Mouse (Mus musculus) CD4-positive, CD25-positive, alpha-beta regulatory T cell, adult 4 months (primary cell): Measurements from ENCODE around the gene Dennd2d. TPM values are rescaled to one million over a fixed set of nuclear protein-coding genes. Genes with fewer than 3 reads are reported as not detected.

Source experiments
- ATAC-seq: one replicate; pipeline ENCODE4 v1.8.0; 2017
- polyA plus RNA-seq, 2 experiments: library from polyadenylated mRNA; unstranded; fragments of 100-300 nt; shearing (Covaris generic); gene quantifications; one replicate each; pipeline ENCODE4 v1.2.1; 2017

The Dennd2d gene
- polyA plus RNA-seq, 2 experiments from 2014 or later: 189 to 222 TPM

DNA sequence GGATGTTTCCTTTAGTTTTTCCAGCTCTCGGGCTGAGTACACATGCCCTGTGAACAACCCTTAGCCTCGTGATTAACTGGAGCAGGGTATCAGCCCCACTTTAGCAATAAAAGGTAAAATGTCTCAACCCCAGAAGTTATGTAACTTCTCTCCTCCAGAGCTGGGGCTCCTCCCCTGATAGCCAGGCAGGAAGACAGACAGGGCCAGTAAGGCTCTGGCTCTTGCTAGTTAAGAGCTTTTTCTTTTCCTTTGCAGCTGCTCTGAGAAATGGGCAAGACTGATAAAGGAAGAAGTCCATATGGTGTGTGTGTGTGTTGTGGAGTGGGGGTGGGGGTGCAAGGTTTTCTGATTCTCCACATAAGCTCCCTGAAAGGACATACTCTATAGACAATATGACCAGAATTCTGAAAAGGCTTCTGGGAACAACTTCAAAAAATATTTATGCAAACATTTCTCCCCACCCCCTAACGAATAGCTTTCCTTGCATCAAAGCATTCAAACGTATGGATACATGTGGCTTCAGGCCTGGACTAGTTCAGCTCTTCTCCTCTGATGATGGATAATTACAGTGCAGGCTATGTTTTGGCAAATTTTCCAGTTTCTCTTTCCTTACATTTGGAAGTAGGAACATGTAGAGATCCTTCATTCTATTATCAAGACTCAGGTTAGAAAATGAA lies 14.0 kb downstream of the Dennd2d start:
- ATAC-seq: peak; percentile 36

DNA sequence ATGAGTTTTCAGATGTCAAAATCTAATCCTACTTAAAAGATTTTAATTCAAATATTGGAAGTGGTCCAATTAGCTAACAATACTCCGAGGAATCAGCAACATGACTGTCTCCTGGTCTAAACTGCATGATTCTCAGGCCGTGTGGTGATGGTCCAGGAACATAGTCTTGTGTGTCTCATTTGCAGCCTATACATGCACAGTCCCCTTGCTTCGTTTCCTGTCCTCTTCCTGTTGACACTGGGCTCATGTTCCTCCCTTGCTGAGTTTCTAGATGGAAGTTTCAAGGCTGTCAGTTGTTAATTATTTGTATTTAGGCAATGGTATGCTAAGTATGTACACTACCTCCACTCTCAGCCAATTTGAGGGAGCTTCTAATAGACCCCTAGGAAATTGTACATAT lies 14.8 kb downstream of the Dennd2d start:
- peak; percentile 49 for ATAC-seq

DNA sequence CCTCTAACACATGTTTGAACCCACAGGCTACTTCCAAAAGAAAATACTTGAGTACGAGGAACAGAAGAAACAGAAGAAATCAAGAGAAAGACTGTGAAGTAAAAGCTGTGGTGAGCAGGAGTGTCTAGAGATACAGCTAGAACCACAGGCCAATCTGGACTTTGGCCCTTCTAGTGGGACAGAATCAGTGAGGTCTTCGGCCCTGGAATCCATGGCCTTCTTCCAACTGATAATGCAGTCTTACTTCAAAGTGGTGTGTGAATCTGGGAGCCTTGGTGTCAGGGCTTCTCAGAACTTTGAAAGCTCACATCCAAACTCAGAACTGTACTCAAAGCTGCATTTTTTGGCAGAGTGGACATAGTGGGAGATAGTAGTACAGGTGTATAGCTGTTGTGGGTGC lies 18.3 kb downstream of the Dennd2d start:
- ATAC-seq: no peak

DNA sequence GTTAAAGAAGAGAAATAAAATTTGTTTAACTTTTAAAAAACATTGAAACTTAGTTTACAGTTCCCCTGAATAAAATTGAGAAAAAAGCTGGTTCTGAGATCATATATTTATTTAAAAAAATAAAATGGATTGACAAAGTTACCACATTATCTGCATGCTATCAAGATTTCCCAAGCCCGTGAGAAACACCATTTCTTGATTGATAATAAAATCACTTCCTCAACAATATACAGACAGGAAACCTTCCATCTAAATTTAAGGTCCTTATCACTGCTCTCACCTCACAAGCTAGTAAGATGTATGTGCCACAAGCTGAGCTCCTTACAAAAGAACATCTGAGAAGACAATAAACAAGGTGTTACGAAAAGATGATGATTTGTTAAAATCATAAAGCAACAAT lies 20.7 kb downstream of the Dennd2d start:
- no peak for ATAC-seq

DNA sequence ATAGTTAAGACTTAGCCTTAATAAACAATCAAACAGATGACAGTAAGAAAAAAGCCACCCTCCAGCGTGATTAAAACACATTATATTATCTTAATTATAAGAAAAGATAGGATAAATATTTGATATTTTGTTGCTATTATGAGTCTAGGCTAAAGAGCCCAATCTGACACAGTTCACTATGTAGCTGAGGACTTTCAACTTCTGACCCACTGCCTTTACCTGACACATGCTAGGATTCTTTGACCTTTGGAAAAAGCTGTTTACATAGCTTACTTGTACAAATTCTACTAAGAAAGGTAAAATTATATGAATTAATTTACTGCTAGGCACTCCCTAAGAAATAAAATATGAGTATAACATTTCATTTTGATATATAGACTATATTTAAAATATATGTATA lies 28.5 kb downstream of the Dennd2d start:
- no peak for ATAC-seq

DNA sequence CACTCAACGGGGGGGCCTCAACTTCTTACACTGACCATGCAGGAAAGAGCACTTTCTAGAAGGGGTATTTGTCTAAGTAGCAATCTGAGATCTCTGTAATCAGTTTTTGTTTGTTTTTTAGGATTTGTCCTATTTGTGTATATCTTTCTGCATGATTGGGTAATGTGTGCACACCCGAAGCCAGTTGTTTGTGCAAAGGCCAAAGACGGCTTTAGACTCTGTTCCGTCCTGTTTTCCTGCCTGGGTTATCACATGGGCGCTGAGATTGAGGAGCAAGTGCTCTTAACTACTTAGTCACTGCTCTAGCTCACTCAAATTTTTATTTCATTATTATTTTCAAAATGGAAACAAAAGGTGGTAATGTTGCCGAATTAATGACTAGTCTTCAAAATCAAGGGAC lies 32.8 kb downstream of the Dennd2d start:
- ATAC-seq: no peak

DNA sequence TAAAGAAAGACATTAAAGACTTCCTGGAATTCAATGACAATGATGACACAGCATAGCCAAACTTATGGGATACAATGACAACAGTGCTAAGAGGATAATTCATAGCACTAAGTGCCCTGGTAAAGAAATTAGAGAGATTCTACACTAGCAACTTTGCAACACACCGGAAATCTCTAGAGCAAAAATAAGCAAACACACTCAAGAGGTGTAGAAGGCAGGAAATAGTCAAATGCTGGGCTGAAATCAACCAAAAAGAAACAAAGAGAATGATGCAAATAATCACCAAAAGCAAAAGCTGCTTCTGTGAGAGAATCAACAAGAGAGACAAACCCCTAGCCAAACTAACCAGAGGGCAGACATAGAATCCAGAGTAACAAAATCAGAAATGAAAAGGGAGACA lies 40.5 kb downstream of the Dennd2d start:
- ATAC-seq: peak; percentile 74

DNA sequence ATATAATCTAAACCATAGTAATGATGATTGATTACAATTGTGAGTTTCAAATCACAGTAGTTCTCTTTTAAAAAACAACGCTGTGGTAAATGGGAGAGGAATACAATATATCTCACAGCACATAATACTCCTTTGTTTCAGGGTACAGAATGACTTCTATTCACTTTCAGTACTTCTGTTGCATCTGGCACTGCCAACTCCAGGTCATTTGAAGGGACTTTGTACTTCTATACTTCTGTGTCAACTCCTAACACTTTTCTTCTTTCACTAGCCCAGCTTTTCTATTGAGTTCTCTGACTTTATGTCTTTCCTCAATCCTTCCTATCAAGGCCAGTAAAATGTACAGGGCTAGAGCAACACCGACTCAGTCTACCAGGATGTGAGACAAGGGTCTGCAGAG lies 44.2 kb downstream of the Dennd2d start:
- no peak for ATAC-seq

DNA sequence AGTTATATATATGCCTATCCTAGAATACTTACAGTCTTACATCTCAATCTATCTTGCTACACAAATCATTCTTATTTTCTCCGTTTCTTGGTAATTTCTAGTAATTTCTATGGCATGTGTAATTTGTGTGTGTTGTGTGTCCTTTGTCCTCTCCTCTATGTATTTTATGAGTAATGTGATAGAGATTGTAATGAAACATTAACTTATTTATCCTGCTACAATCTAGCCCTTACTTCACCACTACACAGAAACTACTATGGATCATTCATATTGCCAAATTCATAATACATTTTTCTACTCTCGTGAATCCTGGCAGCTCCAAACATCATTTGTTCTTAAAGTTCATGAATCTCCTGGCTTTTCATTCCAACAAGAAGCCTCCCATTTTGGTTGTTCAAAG lies 45.8 kb downstream of the Dennd2d start:
- ATAC-seq: no peak

DNA sequence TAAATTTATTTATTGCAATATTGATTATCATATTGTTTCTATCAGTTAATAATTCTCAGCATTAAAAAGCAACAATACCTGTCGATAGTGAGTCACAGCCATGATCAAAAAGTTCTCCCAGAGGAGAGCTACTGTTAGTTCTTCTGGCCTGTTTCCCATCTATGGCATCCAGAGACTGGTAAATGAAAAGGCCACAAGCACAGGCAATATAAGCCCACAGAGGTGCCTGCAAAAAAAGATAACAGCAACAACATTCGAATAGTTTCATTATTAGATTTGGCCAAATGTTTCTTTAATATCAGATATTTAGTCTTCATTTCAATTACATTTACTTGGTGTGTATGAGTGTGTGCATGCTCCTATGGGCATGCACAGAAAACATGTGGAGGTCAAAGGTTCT lies 51.1 kb downstream of the Dennd2d start:
- ATAC-seq: no peak

DNA sequence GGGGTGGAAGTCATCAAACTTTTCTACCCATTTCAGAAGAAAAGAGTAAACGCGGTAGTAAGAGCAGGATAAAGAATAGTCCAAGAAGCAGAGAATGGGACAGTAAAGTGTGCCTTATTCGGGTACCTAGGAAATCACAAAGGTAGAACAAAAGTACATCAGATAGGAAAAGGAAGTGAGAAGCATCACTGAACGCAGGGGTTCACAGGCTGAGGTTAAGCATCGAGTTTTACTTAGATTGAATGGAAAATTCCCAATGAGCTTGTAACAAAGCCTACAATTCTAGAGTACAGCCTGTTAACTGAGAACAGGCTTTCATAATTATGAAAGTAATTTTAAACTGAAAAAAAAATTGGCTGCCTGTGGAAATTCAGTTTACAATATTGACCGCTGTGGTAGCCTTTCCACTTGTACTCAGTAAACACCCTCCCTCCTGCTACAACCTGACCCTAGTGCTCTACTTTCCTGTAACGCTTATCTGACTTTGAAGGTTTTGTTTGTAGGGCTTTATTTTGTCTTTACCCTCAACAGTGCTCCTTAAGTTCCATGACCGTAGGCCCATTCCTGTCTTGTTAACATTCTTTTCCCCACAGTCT lies 62.6 kb downstream of the Dennd2d start:
- peak; percentile 7 for ATAC-seq

DNA sequence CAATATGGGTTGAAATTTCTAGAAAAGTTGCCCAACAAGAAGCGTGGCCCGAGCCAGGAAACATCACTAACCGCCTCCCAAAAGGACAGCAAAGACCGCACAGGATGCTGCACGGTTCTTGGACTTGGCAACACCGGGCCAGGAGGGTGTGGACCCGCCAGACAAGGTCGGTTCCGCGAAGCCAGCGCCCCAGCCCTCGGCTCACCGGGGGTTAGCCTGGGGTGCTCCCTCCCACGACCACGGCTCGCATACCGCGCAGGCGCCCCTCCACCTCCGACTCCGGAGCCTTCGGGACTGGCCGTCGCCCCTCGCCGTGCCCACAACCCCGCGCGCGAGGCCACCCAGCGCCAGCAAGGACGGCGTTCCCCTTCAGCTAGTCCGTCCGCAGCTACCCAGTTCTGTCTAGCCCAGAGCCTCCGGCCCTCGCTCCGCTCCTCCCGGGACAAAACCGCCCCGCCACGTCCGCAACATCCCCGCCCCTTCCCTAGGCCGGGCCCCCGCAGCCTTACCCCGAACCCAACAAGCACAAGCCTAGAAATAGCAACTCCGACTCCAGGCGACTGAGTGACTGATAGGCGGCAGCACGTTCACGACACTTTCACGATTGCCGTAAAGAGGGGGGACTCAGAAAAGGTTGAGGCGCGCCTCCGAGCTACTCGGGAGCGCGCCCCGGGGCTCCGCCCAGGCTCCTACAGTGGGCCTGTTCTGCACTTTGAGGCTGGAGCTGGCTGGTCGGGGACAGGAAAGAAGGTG lies 65.1 kb downstream of the Dennd2d start, which contains the start of the genes Dram2 and Cept1:
TSS of gene Dram2 (plus strand) at position 628 of the 753 bp plus-strand sequence.
TSS of gene Cept1 (minus strand) at position 632 of the 753 bp plus-strand sequence.
- peak; percentile 83 for ATAC-seq

DNA sequence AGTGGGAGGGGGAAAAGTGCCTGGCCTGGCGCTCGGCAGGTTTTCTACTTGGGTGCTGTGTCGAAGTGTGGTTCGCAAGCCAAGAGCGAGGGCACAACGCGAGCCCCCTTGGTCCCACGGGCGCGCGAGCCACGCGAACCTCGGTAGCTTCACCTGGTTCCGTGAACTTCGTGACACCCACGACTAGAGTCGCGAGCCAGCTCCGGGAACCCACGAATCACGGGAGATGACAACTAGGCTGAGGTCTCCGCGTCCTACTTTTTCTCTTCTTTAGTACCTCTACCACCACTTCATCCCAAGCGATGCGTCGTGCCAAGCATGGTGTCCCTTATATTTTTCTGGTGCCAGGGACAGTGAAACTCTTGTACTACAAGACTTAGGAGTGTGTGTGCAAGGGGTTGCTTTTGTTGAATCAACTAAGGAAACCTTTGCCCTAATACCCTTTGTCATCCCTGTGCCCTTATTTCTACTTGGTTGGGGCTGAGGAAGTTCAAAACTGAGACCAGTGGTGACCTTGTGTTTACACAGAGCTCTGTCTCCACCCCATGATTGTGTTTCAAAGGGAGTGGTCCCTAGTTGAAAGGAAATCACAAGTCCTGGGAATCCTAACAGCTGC lies 65.8 kb downstream of the Dennd2d start:
- ATAC-seq: no peak

DNA sequence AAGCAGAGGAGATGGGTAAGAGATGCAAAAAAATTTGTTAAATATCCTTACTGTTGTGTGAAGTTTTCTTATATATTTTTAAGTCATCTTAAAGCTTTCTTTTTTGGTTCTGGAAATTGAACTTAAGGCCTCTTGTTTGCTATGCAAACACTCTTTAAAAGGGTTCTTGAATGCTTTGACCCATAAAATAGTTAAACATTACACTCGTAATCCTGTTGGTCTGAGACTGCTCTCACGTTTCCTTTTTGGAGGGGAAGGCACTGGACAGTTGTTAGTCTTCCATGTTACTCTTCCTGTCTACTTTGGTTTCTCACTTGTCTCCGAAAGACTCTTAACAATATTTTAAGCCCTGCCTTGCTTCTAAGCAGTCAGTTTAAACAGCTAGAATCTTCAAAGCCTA lies 66.8 kb downstream of the Dennd2d start:
- ATAC-seq: no peak

Other genes starting within 250 kb of the Dennd2d start
- gene Chil6, start 76.2 kb upstream of the Dennd2d start, polyA plus RNA-seq: under 1 TPM; 0.49 to 0.51 TPM
- 10 to 100 TPM; 51.9 to 57.7 TPM for gene Dram2, start 65.4 kb downstream of the Dennd2d start, polyA plus RNA-seq
- gene Cept1, start 65.4 kb downstream of the Dennd2d start, polyA plus RNA-seq: 10 to 100 TPM; 94.7 to 98.3 TPM
- gene Lrif1, start 202.6 kb downstream of the Dennd2d start, polyA plus RNA-seq: 10 to 100 TPM; 65.0 to 68.8 TPM